Mouse (Mus musculus) erythroblast, adult 5-6 weeks (primary cell): ENCODE results near the gene Rbck1. TPM values are rescaled to one million over a fixed set of nuclear protein-coding genes. Genes with fewer than 3 reads are reported as not detected.

ENCODE experiments used
- ATAC-seq: replicated peaks from 2 replicates; pipeline ENCODE4 v1.8.0; 2016; ENCODE audit warnings: moderate number of reproducible peaks, mild to moderate bottlenecking, moderate TSS enrichment, inconsistent platforms; ENCODE audit not compliant: poor library complexity, low FRiP score, severe bottlenecking
- total RNA-seq, 2 experiments: library from RNA; stranded (forward) in 1 of 2; stranded (reverse) in 1 of 2; fragments of 150-400 nt in 1 of 2; fragments of 200-764, 138-1000 nt in 1 of 2; gene quantifications; 2 replicates each; pipeline versions ENCODE4 v1.2.3 to v1.2.4; 2015 to 2017; ENCODE audit warnings: low replicate concordance in 2 of 2

The Rbck1 gene
- total RNA-seq, 2 experiments from 2014 or later = 16.6 to 28.2 TPM

GRCm38 (mm10) chr2:152345393-152345792, 12.9 kb upstream of the Rbck1 start:
- no peak for ATAC-seq

DNA sequence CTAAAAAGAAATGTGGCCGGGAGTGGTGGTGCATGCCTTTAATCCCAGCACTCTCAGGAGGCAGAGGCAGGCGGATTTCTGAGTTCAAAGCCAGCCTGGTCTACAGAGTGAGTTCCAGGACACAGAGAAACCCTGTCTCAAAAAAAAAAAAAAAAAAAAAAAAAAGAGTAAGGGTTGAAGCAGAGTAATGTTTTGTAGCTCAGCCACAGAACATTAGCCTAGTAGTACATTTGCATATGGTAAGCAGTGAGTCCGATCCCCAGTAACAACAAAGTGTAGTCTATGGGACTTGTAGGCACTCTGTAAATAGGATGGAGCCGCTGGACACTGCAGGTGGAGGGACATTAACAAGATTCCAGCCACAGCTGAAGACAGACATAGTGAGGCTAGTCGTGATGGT, 12.5 kb upstream of the Rbck1 start:
- ATAC-seq = no peak

GRCm38 (mm10) chr2:152344361-152344760, 11.9 kb upstream of the Rbck1 start:
- ATAC-seq = no peak

GRCm38 (mm10) chr2:152343329-152344213, 11.1 kb upstream of the Rbck1 start, which contains the start of gene Trib3:
TSS of gene Trib3 (minus strand) at chr2:152344032.
- peak; percentile 87 for ATAC-seq

DNA sequence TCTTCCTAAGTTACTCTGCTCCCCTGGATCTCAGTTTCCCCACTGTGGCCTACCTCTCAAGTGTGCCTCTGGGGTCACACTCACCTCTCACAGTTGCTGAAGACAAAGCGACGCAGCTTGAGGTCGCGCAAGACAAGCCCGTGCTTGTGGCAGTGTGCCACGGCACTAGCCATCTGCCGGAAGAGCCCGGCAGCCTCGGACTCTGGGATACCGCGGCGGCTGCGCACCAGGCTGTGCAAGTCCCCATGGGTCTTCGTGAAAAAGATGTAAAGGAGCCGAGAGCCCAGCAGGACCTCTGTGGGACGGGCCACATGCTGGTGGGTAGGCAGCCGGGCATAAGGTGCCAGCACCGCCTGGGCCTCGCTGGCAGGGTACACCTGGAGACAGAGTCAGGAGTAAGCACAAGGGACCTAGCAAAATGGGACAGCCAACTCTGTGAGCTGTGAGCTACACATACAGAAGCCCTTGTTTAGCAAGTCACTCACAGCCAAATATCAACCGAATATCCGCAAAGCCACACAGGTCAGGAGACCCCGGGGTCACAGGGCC, 7.3 kb upstream of the Rbck1 start:
- no peak for ATAC-seq

DNA sequence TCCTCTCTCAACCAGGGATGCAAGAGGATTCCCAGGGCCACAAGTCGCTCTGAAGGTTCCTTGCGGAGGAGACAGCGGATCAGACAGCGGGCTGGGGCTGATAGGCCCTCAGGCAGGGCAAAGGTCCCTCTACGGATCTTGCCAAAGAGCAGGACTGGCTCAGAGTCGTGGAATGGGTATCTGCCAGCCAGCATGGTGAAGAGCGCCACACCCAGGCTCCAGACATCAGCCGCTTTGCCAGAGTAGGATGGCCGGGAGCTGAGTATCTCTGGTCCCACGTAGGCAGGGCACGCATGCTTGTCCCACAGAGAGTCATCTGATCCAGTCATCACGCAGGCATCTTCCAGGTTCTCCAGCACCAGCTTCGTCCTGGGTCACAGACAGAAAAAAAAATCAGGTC, 5.9 kb upstream of the Rbck1 start:
- no peak for ATAC-seq

DNA sequence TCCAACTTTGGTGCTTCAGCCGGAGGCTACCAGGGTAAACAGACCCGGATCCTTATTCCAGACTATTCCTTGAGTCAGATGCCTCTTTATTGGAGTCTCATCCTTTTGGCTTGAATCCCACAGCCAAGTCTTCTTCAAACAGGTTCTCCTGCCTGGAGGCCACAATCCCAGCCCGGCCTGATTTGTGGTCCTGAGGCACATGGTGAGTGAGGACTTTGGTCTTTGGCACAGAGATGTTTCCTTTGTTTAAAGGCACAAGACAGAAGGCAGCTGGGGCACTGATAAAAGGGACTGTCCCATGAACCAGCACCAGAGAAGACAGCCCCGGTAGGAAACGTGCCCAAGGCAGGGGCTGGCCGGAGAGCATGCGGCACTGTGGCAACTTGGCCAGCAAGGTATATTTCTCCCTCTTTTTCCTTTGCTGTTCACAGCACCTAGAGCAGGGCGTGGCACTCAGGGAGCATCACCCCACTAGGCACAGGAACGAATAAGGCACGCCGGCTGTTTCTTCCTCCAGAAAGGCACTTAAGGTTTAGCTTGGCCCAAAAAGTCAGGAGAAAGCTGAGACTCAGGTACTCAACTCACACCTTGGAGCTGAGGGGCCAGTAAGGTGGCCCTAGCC, 5.2 kb upstream of the Rbck1 start:
- no peak for ATAC-seq

- ATAC-seq = no peak
These were observed 4.4 kb upstream of the Rbck1 start for GRCm38 (mm10) chr2:152336856-152337255.

DNA sequence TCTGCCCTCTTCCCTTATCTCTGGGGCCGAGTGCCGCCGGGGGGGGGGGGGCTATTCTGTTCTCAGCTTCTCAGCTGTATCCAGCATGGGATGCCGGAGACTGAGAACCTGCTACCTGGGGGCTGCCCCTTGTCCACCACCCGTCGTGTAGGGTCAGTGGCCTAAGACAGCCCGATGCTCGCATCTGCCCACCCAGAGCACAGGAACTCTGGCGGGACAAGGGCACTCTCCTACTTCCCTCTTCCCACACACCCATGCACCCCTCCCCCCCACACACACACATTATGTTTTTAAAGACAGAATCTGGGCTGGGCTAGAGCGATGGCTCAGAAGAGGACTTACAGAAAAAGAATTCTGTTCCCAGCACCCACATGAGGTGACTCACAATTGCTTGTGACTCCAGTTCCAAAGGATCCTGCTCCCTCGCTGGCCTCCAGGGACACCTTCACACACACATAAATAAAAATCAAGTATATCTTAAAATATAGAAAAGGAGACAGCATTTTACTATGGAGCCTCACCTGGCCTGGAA, 2.9 kb upstream of the Rbck1 start:
- ATAC-seq = no peak

DNA sequence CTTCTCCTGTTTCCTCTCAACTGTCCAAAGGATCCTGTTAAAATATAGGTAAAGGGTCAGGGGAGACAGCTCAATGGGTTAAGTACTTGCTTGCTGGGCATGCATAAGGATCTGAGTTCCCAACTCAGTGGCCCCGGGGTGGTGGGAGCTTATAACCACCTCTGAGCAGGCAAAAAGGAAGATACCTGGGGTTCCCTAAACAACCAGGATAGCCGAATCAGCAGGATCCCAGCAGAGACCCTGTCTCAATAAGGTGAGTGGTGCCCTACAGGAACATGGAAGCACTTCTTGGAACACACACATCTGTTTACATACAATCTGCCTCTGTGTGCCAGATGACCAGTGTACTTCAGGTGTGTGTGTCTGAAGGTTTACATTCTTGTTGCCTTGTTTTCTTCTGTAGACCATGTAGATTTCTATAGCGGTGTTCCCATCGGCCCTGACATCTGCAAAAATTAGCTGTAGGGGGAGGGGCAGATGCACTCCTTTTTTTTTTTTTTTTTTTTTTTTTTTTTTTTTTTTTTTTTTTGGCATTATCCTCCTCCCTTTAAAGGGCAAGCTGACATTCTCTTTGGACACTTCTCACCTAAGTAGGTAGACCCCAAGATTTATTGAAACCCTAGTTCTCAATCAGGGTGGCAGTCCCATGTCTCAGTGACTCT, 1.0 kb upstream of the Rbck1 start:
- ATAC-seq = no peak

DNA sequence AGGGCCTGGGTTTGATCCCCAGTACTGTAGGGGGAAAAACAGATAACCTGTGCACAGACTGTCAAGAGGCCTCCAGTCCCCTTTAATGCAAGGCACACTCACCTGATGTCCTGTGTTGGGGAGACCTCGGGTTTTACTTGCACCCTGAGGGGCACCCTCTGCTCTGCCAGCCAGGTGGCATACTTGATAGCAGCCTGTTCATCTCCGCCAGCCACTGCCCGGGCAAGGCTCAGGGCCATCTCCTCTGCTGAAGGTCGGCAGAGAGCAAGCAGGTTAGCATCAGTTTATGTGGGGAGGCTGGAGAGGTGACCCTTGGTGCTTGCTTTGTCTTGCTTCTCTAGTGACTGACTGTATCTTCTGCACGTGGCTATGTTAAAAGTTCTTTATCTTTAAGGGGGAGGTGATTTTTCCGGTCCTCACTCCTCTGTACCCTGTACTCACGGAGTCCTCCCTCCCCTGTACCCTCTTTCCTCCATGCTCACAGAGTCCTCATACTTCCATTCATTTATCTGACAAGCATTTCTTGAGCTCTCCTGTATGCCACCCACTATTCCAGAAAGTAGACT, 1.5 kb downstream of the Rbck1 start:
- ATAC-seq = peak; percentile 51

DNA sequence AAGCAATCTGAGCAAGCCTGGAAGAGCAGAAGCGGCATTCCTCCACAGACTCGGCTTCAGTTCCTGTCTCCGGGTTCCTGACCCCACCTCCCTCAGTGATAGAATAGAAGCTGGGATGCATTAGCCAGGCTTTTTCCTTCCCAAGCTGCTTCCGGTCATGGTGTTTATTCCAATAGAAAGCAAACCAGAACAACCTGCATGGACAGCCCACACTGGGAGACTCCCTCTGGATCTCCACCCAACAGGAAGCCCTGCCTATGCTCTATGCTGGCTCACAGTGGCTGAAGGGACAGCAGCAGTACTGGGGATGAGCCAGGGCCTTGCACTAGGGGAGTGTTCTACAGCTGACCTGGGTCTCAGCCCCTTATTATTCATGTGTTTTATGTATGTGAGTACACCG, 4.5 kb downstream of the Rbck1 start:
- no peak for ATAC-seq

DNA sequence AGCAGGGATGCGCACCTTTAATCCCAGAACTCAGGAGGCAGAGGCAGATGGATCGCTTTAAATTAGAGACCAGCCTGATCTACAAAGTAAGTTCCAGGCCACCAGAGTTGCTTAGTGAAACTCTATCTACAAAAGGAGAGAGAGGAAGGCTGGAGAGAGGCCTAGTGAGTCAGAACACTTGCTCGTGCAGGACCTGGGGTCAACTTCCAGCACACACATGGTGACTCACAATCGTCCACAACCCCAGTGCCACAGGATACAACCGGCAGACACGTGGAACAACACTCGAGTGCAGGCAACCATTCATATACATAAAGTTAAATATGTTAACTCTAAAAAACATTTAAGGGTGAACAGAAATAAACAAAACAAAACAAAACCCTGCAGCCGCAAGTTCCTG, 5.8 kb downstream of the Rbck1 start:
- no peak for ATAC-seq

- no peak for ATAC-seq
These were observed 6.3 kb downstream of the Rbck1 start for GRCm38 (mm10) chr2:152326157-152326556.

DNA sequence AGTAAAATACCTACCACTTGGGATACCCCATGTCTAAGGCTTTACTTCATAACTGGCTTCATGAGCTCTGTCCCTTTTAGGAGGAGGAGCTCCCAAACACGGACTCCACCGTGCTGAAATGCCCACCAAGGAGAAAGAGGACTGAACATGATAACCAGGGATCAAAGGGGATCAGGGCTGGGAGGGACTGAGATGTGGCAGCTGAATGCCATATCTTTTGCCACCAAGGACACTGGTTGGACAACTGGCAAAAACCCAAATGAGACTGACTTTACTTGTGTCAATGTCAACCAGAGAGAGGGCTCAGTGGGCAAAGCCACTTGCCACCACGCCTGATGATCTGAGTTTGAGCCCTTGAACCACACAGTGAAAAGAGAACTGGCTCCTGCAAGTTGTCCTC, 7.6 kb downstream of the Rbck1 start:
- ATAC-seq = no peak

- ATAC-seq = no peak
These were observed 8.5 kb downstream of the Rbck1 start for GRCm38 (mm10) chr2:152323971-152324370.

DNA sequence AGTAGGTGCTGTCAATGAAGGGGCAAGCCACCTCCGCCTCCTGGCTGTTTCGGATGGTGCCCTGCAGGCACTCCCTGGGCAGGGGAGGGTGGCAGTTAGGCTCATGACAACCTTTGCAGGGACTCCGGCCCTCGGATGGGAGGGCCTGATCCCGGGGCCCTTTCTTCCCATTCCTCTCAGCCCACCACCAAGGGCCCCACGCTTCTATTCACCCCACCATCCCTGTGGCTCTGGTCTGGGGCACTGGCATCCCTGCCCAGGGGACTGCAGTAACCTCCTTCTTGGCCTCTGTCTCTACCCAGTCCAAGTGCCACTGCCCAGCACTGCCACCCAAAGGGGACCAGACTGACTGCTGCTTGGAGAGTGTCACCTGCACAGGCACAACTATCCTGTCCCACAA, 10.3 kb downstream of the Rbck1 start:
- no peak for ATAC-seq

- ATAC-seq = no peak
These were observed 10.9 kb downstream of the Rbck1 start for GRCm38 (mm10) chr2:152321558-152321957.

DNA sequence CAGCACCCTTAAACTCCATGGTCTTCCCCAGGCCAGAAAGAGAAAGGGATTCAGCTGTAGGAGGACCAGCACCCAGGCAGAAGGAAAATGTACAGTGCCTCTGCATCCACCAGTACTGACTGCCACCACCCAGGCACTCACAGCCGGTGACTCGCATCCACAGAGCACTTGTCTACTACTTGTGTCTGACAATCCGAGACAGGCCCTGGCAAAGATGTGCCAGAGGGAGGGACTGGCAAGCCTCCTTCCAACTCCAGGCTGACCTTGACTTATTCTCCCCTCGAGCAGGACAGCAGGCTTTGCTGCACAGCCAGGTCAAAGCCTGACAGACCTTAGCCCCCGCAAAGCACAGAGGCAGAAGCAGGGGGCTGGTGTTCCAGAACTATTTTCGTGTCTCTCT, 15.4 kb downstream of the Rbck1 start:
- no peak for ATAC-seq

DNA sequence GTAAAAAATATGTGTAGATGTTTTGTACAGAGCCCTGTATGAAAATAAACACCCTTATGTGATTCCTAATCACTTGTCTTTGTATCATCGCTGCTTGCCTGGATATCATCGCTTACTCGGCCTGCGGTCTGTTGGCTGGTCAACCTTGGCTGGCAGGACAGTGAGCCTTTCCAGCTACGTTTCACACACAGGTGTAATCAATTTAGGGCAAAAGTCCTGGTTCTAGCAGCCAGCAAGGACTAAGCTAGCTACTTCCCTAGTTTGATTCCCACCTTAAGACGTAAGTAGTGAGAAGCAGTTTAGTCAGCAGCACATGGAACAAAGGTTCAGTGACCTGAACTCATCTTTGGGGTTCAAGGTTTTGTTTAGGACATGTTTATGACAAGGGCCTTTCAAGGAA, 18.5 kb downstream of the Rbck1 start:
- ATAC-seq = no peak
